Mouse (Mus musculus) ES-E14 (cell line): Measurements from ENCODE around the gene Mrps27. TPM values are rescaled to one million over a fixed set of nuclear protein-coding genes. Genes with fewer than 3 reads are reported as not detected.

Source experiments
- DNase-seq: peaks from one replicate; pipeline ENCODE4 v3.0.0-alpha.2; 2013; ENCODE audit warnings: low read depth, low spot score
- H3K27ac ChIP-seq: 2 replicates; pipeline ENCODE4 v1.5.1; 2012; ENCODE audit warnings: low read depth, mild to moderate bottlenecking, low read length, moderate library complexity, mixed read lengths; ENCODE audit not compliant: poor library complexity, insufficient read depth, severe bottlenecking
- H3K36me3 ChIP-seq: 2 replicates; pipeline ENCODE4 v1.6.1; 2012; ENCODE audit warnings: mild to moderate bottlenecking, low read length, moderate library complexity, mixed read lengths; ENCODE audit not compliant: control insufficient read depth, poor library complexity, insufficient read depth, severe bottlenecking
- H3K4me1 ChIP-seq, 2 experiments: fragments of 150-350 bp in 1 of 2; sonication (generic) in 1 of 2; 2 replicates each; pipeline ENCODE4 v1.6.1; 2012; ENCODE audit warnings: low read length in 2 of 2, mild to moderate bottlenecking in 1 of 2, mixed read lengths in 1 of 2; ENCODE audit not compliant: control insufficient read depth in 2 of 2, insufficient read depth in 2 of 2, poor library complexity in 1 of 2
- H3K4me3 ChIP-seq, 2 experiments: fragments of 150-350 bp in 1 of 2; sonication (generic) in 1 of 2; 2 replicates each; pipeline ENCODE4 v1.5.1; 2012; ENCODE audit warnings: low read length in 2 of 2, low read depth in 1 of 2, mild to moderate bottlenecking in 1 of 2, mixed read lengths in 1 of 2; ENCODE audit not compliant: insufficient read depth in 1 of 2, poor library complexity in 1 of 2, severe bottlenecking in 1 of 2
- H3K9ac ChIP-seq: 2 replicates; pipeline ENCODE4 v1.6.1; 2012; ENCODE audit warnings: low read depth, mild to moderate bottlenecking, low read length, mixed read lengths; ENCODE audit not compliant: poor library complexity, insufficient read depth, severe bottlenecking
- H3K9me3 ChIP-seq: fragments of 150-350 bp; sonication (generic); 2 replicates; pipeline ENCODE4 v1.6.1; 2012; ENCODE audit warnings: low read depth, mild to moderate bottlenecking, low read length; ENCODE audit not compliant: control insufficient read depth, insufficient read depth
- CHD2 ChIP-seq: IDR thresholded peaks from 2 replicates; pipeline ENCODE4 v1.6.1; 2014; ENCODE audit warnings: mild to moderate bottlenecking, low read depth, low read length, inconsistent platforms
- HCFC1 ChIP-seq: IDR thresholded peaks from 2 replicates; pipeline ENCODE4 v1.6.1; 2012; ENCODE audit warnings: low read length, inconsistent platforms, borderline replicate concordance; ENCODE audit not compliant: insufficient read depth
- MAFK ChIP-seq: IDR thresholded peaks from 2 replicates; pipeline ENCODE4 v1.6.1; 2014; ENCODE audit warnings: mild to moderate bottlenecking, low read depth, low read length, inconsistent platforms; ENCODE audit not compliant: insufficient read depth
- ZC3H11A ChIP-seq: IDR thresholded peaks from 2 replicates; pipeline ENCODE4 v1.6.1; 2012; ENCODE audit warnings: low read depth, mild to moderate bottlenecking, inconsistent platforms, low read length, borderline replicate concordance
- ZNF384 ChIP-seq: IDR thresholded peaks from 2 replicates; pipeline ENCODE4 v1.6.1; 2012; ENCODE audit warnings: low read depth, low read length, inconsistent platforms
- in situ Hi-C, 2 experiments: fragments of 600-800 bp; cut with MboI; formaldehyde crosslinking; loops; one replicate each; pipeline ENCODE4 v1.15.1; 2025; ENCODE audit warnings: low sequenced_read_pairs in 2 of 2, inconsistent platforms in 1 of 2; ENCODE audit not compliant: unreplicated experiment in 2 of 2
- total RNA-seq: library from RNA; depleted of rRNA; stranded (reverse); fragments of 300-350 nt; gene quantifications from 2 replicates; pipeline ENCODE4 v1.2.3, GENCODE M21; 2012; rRNA removed

Mrps27 gene
- total RNA-seq, result 34.5 and 35.4 TPM in 2 replicates

- peak; percentile 87 for DNase-seq
- in situ Hi-C loops, result no loop called here
- peaks cover 27% of the 10 kb centered on the region for H3K36me3 ChIP-seq
These were observed at the start of gene Mrps27, which contains the start of gene Ptcd2 for GRCm38 (mm10) chr13:99344599-99345575. TSS of gene Mrps27 (plus strand) at chr13:99344786. TSS of gene Ptcd2 (minus strand) at chr13:99344705.

GRCm38 (mm10) chr13:99299921-99300320 is 44.7 kb upstream of the Mrps27 start:
- DNase-seq, result no peak
- TF ChIP-seq ZC3H11A, result no peak
- no peak for TF ChIP-seq ZNF384
- no peak for TF ChIP-seq MAFK
- TF ChIP-seq CHD2, result no peak
- no peak for TF ChIP-seq HCFC1
- Histone ChIP-seq H3K27ac (no peak overlapping the region), H3K9me3 (no peaks in the 10 kb centered on the region), H3K9ac (no peak overlapping the region), H3K4me1 (no peaks in the 10 kb centered on the region), H3K36me3 (no peaks in the 10 kb centered on the region), H3K4me3 (no peak overlapping the region)
- in situ Hi-C loops, result no loop called here

More at GRCm38 (mm10) chr13:99344599-99345575, at the start of gene Mrps27, which contains the start of gene Ptcd2:
- peak within 1 kb of the TSS; percentile 95 for H3K9ac ChIP-seq
- peak within 1 kb of the TSS; percentile 90 to 97 for H3K4me3 ChIP-seq
- H3K9me3 ChIP-seq, result no peaks in the 10 kb centered on the region
- no peaks in the 10 kb centered on the region for H3K4me1 ChIP-seq
- H3K27ac ChIP-seq, result peak within 1 kb of the TSS; percentile 75
- TF ChIP-seq ZNF384 (0 out of 2 replicates have a peak, but pooled peaks have one; percentile 13), CHD2 (no peak), HCFC1 (peak; percentile 87), ZC3H11A (no peak), MAFK (no peak)

GRCm38 (mm10) chr13:99303846-99304245 is 40.7 kb upstream of the Mrps27 start:
- Histone ChIP-seq H3K9me3 (no peaks in the 10 kb centered on the region), H3K9ac (no peak overlapping the region), H3K4me1 (no peaks in the 10 kb centered on the region), H3K4me3 (no peak overlapping the region), H3K27ac (no peak overlapping the region), H3K36me3 (no peaks in the 10 kb centered on the region)
- TF ChIP-seq ZNF384 (no peak), ZC3H11A (no peak), HCFC1 (no peak), CHD2 (no peak), MAFK (no peak)
- in situ Hi-C loops, result no loop called here
- DNase-seq, result no peak

GRCm38 (mm10) chr13:99304365-99304764 is 40.2 kb upstream of the Mrps27 start:
- DNase-seq, result no peak

More at GRCm38 (mm10) chr13:99304365-99304764, 40.2 kb upstream of the Mrps27 start:
- no peak for TF ChIP-seq MAFK
- TF ChIP-seq ZC3H11A, result no peak
- TF ChIP-seq ZNF384, result no peak
- TF ChIP-seq HCFC1, result no peak
- TF ChIP-seq CHD2, result no peak
- Histone ChIP-seq H3K4me3 (no peak overlapping the region), H3K9me3 (no peaks in the 10 kb centered on the region), H3K9ac (no peak overlapping the region), H3K4me1 (no peaks in the 10 kb centered on the region), H3K27ac (no peak overlapping the region), H3K36me3 (no peaks in the 10 kb centered on the region)
- in situ Hi-C loops, result no loop called here
